Mouse (Mus musculus): ENCODE measurements around the gene Ncoa3.

GRCm38 (mm10) chr2:166100309-166101262, 108.2 kb downstream of the Ncoa3 start:
- no peak for TF ChIP-seq CTCF (IDR thresholded peaks at IDR 0.05; ENCODE audit: low read depth, low read length)
- TF ChIP-seq POLR2A (IDR thresholded peaks at IDR 0.05; ENCODE audit: extremely low read depth, insufficient read depth, low read length), result no peak

All from liver, adult 2 months (tissue).